Mouse (Mus musculus) neural tube, embryonic 12.5 days (tissue): Measurements from ENCODE around the gene P4ha3. TPM values are rescaled to one million over a fixed set of nuclear protein-coding genes. Genes with fewer than 3 reads are reported as not detected.

Experiments used
- ATAC-seq: fragments of 200-750 bp; cut with Nextera tagmentation; 2 replicates; pipeline ENCODE4 v1.8.0; 2017; ENCODE audit warnings: low read depth, mild to moderate bottlenecking, moderate TSS enrichment, moderate library complexity; ENCODE audit not compliant: low FRiP score
- H3K27ac ChIP-seq: fragments of 300-500 bp; sonication (generic); 2 replicates; pipeline ENCODE4 v1.5.1; 2016
- H3K27me3 ChIP-seq: fragments of 300-500 bp; sonication (generic); replicated peaks from 2 replicates; pipeline ENCODE4 v1.6.1; 2016; ENCODE audit warnings: mild to moderate bottlenecking
- H3K36me3 ChIP-seq: fragments of 300-500 bp; sonication (generic); 2 replicates; pipeline ENCODE4 v1.6.1; 2016; ENCODE audit warnings: mild to moderate bottlenecking
- H3K4me1 ChIP-seq: fragments of 300-500 bp; sonication (generic); 2 replicates; pipeline ENCODE4 v1.6.1; 2016
- H3K4me2 ChIP-seq: fragments of 300-500 bp; sonication (generic); replicated peaks from 2 replicates; pipeline ENCODE4 v1.6.1; 2016; ENCODE audit warnings: mild to moderate bottlenecking
- H3K4me3 ChIP-seq: fragments of 300-500 bp; sonication (generic); 2 replicates; pipeline ENCODE4 v1.5.1; 2016
- H3K9ac ChIP-seq: fragments of 300-500 bp; sonication (generic); 2 replicates; pipeline ENCODE4 v1.6.1; 2016; ENCODE audit warnings: mild to moderate bottlenecking
- H3K9me3 ChIP-seq: fragments of 300-500 bp; sonication (generic); 2 replicates; pipeline ENCODE4 v1.6.1; 2016; ENCODE audit warnings: mild to moderate bottlenecking
- WGBS: fragments of 180-500 bp; shearing (Covaris S2); methylation state at CpG from one replicate; pipeline ENCODE4 v1.1.7; 2016; 5-methylcytosine and 5-hydroxymethylcytosine counted together
- polyA plus RNA-seq: library from polyadenylated mRNA; unstranded; fragments of >200 nt; fragmentation: Nextera tagmentation; extraction: Ambion mirVana; gene quantifications from 2 replicates; pipeline ENCODE4 v1.2.1, GENCODE M21; 2016

Gene P4ha3
- polyA plus RNA-seq, 1 experiment from 2014 or later = 5.9 TPM

- Histone ChIP-seq H3K9me3 (no peaks in the 10 kb centered on the region), H3K9ac (no peak overlapping the region), H3K27ac (no peak overlapping the region), H3K4me1 (peaks cover 12% of the 10 kb centered on the region), H3K36me3 (no peaks in the 10 kb centered on the region), H3K4me3 (no peak overlapping the region), H3K27me3 (peaks cover 18% of the 10 kb centered on the region), H3K4me2 (no peak overlapping the region)
- WGBS = 29% methylated on average over 3 of the region's 3 CpGs
- no peak for ATAC-seq
Observed at GRCm38 (mm10) chr7:100281596-100281995, 3.7 kb upstream of the P4ha3 start.

DNA sequence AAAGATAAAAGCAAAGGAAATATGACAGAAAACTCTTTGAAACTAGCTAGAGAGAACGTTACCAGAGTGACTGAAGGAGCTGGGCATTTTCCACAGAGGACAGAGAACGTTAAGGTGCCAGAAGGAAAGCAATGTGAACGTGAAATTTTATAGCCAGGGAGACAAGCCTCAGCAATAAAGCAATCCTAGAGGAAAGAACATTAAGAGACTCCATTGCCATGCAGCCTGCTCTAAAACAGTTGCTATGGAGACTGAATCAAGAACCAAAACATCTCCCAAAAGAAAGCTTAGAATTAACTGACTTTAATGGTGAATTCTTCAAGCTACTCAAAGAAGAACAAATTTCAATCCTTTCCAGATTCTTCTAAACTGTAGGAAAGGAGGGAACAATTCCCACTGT is 2.0 kb upstream of the P4ha3 start:
- ATAC-seq = no peak
- Histone ChIP-seq H3K9me3 (no peaks in the 10 kb centered on the region), H3K36me3 (no peaks in the 10 kb centered on the region), H3K4me2 (no peak overlapping the region), H3K4me3 (no peak overlapping the region), H3K27me3 (peaks cover 18% of the 10 kb centered on the region), H3K9ac (no peak overlapping the region), H3K4me1 (peaks cover 20% of the 10 kb centered on the region), H3K27ac (no peak overlapping the region)
- 13% methylated on average over 3 of the region's 3 CpGs for WGBS

- Histone ChIP-seq H3K27ac (peak overlapping the region; percentile 63), H3K4me1 (peaks cover 29% of the 10 kb centered on the region), H3K9ac (no peak overlapping the region), H3K36me3 (no peaks in the 10 kb centered on the region), H3K9me3 (no peaks in the 10 kb centered on the region), H3K4me2 (peak overlapping the region; percentile 43), H3K4me3 (no peak overlapping the region), H3K27me3 (peaks cover 18% of the 10 kb centered on the region)
- peak; percentile 48; the same call in 1 of the 2 replicates for ATAC-seq
- whole genome bisulfite sequencing = 16% methylated on average over 7 of the region's 7 CpGs
Observed at GRCm38 (mm10) chr7:100287748-100288578, 2.6 kb downstream of the P4ha3 start.

GRCm38 (mm10) chr7:100288622-100289021 is 3.3 kb downstream of the P4ha3 start:
- Histone ChIP-seq H3K27me3 (peaks cover 18% of the 10 kb centered on the region), H3K4me2 (peak overlapping the region; percentile 43), H3K9ac (no peak overlapping the region), H3K4me3 (no peak overlapping the region), H3K4me1 (peaks cover 29% of the 10 kb centered on the region), H3K9me3 (no peaks in the 10 kb centered on the region), H3K27ac (peak overlapping the region; percentile 63), H3K36me3 (no peaks in the 10 kb centered on the region)
- 0 out of 2 replicates have a peak, but pooled peaks have one; percentile 18 for ATAC-seq
- WGBS = 31% methylated on average over 11 of the region's 11 CpGs

DNA sequence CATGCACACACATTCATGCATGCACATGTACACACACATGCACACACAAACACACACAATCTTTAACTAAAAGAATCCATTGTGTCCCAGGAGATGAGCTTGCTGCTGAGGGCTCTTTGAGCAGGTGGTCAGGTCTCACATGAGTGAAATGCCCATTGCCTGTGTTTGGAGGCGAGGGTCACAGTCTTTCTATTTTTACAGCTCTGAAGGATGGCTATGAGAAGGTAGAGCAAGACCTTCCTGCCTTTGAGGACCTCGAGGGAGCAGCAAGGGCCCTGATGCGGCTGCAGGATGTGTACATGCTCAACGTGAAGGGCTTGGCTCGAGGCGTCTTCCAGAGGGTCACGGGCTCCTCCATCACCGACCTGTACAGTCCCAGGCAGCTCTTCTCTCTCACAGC is 8.2 kb downstream of the P4ha3 start:
- H3K4me3 ChIP-seq = no peak overlapping the region
- H3K27me3 ChIP-seq = no peaks in the 10 kb centered on the region
- H3K4me1 ChIP-seq = peaks cover 6% of the 10 kb centered on the region
- no peak overlapping the region for H3K9ac ChIP-seq
- H3K4me2 ChIP-seq = no peak overlapping the region
- no peaks in the 10 kb centered on the region for H3K36me3 ChIP-seq
- WGBS = 89% methylated on average over 8 of the region's 8 CpGs
- H3K27ac ChIP-seq = no peak overlapping the region
- no peak for ATAC-seq
- no peaks in the 10 kb centered on the region for H3K9me3 ChIP-seq

DNA sequence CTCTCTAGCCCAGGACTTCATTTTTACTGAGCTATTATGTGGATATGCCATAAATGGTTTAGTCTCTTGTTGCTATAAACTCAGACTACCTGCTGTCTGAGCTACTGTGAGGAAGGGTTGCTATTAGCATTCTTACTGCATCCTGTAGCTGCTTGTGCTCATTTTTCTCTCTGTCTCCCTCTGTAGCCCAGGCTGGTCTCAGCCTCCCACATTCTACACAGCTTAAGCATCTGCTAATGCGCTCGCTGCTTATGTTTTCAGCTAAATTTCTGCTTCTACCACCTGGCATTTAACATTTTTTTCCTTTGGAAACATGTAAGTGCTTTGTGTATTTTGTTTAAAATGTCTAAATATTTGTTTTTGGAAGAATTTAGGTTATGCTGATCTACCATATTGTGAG is 10.4 kb downstream of the P4ha3 start:
- no peaks in the 10 kb centered on the region for H3K9me3 ChIP-seq
- no peak overlapping the region for H3K4me2 ChIP-seq
- no peaks in the 10 kb centered on the region for H3K36me3 ChIP-seq
- no peak for ATAC-seq
- WGBS = 90% methylated on average over 2 of the region's 2 CpGs
- H3K4me3 ChIP-seq = no peak overlapping the region
- H3K4me1 ChIP-seq = no peaks in the 10 kb centered on the region
- no peak overlapping the region for H3K9ac ChIP-seq
- H3K27ac ChIP-seq = no peak overlapping the region
- H3K27me3 ChIP-seq = no peaks in the 10 kb centered on the region

DNA sequence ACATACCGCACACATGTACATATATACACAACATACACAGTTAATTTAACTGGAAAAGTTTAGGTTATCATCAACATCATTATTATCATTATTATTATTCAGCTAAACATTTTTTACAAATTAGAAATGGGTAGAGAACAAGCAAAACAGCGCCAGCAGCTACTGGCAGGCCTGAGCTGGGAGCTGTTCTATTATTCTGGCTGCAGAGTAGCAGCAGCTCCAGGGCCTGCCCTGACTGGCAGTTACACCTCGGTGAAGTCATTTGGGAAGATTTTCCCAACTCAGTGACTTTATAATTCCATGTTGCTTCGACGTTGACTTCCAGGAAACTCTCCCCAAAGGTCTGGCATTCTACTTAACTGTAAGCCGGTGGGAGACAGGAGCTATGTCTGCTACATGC is 11.4 kb downstream of the P4ha3 start:
- no peak for ATAC-seq
- H3K27ac ChIP-seq = no peak overlapping the region
- 92% methylated on average over 6 of the region's 6 CpGs for WGBS
- H3K4me3 ChIP-seq = no peak overlapping the region
- no peak overlapping the region for H3K9ac ChIP-seq
- H3K4me1 ChIP-seq = no peaks in the 10 kb centered on the region
- H3K4me2 ChIP-seq = no peak overlapping the region
- H3K27me3 ChIP-seq = no peaks in the 10 kb centered on the region
- H3K9me3 ChIP-seq = no peaks in the 10 kb centered on the region
- no peaks in the 10 kb centered on the region for H3K36me3 ChIP-seq

GRCm38 (mm10) chr7:100298861-100299510 is 13.7 kb downstream of the P4ha3 start:
- H3K4me2 ChIP-seq = no peak overlapping the region
- H3K36me3 ChIP-seq = no peaks in the 10 kb centered on the region
- no peaks in the 10 kb centered on the region for H3K4me1 ChIP-seq
- no peaks in the 10 kb centered on the region for H3K27me3 ChIP-seq
- WGBS = 68% methylated on average over 14 of the region's 14 CpGs
- H3K9me3 ChIP-seq = no peaks in the 10 kb centered on the region
- H3K4me3 ChIP-seq = no peak overlapping the region
- no peak overlapping the region for H3K27ac ChIP-seq
- no peak overlapping the region for H3K9ac ChIP-seq
- ATAC-seq = no peak

- no peaks in the 10 kb centered on the region for H3K4me1 ChIP-seq
- ATAC-seq = no peak
- H3K27ac ChIP-seq = no peak overlapping the region
- no peaks in the 10 kb centered on the region for H3K27me3 ChIP-seq
- H3K9me3 ChIP-seq = no peaks in the 10 kb centered on the region
- no peak overlapping the region for H3K9ac ChIP-seq
- H3K36me3 ChIP-seq = no peaks in the 10 kb centered on the region
- no peak overlapping the region for H3K4me2 ChIP-seq
- WGBS = 77% methylated on average over 3 of the region's 3 CpGs
- H3K4me3 ChIP-seq = no peak overlapping the region
Observed at GRCm38 (mm10) chr7:100301390-100301789, 16.1 kb downstream of the P4ha3 start.

DNA sequence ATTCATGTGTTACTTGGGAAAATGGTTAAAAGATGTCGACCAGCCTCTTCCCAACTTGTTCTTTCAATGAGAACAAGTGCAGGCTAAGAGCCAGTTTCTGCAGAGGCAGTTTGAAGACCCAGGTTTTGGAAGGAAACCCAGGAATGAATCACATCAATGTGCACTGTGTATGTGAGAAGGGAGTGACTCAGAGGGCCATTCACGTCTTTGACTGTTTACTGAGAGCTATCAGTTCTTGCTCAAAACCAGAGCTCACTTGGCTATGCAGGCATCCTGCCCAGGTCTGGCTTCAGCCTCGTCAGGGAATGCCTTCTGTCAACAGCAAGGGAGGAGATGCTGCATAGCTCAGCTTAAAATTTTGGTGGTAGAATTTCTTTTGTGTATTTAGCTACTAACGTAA is 17.0 kb downstream of the P4ha3 start:
- H3K27me3 ChIP-seq = no peaks in the 10 kb centered on the region

GRCm38 (mm10) chr7:100305894-100306293 is 20.6 kb downstream of the P4ha3 start:
- 91% methylated on average over 9 of the region's 9 CpGs for WGBS

More for the DNA sequence above, 17.0 kb downstream of the P4ha3 start:
- no peak overlapping the region for H3K9ac ChIP-seq
- ATAC-seq = no peak
- no peak overlapping the region for H3K4me2 ChIP-seq
- H3K9me3 ChIP-seq = no peaks in the 10 kb centered on the region
- H3K27ac ChIP-seq = no peak overlapping the region
- no peak overlapping the region for H3K4me3 ChIP-seq
- no peaks in the 10 kb centered on the region for H3K36me3 ChIP-seq
- H3K4me1 ChIP-seq = no peaks in the 10 kb centered on the region
- 83% methylated on average over 4 of the region's 4 CpGs for WGBS

DNA sequence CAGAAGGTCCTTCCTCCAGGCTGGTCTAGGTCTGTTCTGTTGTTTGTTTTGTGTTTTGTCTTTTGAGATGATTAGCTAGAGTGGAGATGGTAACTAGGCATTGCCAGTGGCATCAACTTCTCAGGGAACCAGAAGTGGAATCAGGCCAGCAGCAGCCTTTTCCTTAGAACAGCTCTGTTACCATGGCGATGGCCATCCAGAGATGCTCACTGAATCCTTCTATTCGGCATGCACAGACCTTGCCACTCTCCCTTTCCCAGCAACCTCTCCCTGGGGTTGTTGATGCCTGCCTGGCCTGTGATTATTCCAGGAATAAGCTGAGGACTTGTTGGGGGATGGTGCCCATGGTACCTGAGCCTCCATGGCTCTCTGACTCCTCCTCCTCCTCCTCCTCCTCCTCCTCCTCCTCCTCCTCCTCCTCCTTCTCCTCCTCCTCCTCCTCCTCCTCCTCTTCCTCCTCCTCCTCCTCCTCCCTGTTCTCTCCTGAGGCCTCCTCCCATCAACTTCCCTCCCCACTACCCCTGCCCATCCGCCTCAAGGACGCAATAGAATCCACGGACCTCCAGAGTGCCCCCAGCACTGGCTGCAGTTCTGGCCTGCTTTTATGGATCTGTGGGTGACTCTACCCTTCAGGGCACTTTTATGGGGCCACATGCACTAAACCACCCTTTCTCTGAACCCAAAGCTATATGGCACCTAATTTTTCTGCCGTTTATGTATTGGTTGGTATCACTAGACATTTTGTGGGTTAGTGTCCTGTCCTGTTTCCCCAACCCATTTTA is 22.7 kb downstream of the P4ha3 start:
- no peak overlapping the region for H3K27ac ChIP-seq
- H3K27me3 ChIP-seq = no peaks in the 10 kb centered on the region
- 70% methylated on average over 6 of the region's 6 CpGs for WGBS
- H3K4me1 ChIP-seq = peaks cover 25% of the 10 kb centered on the region; the same call in 1 of the 2 replicates
- no peaks in the 10 kb centered on the region for H3K36me3 ChIP-seq
- no peak overlapping the region for H3K9ac ChIP-seq
- peak; percentile 82 for ATAC-seq
- H3K9me3 ChIP-seq = no peaks in the 10 kb centered on the region
- no peak overlapping the region for H3K4me3 ChIP-seq
- H3K4me2 ChIP-seq = no peak overlapping the region

More at GRCm38 (mm10) chr7:100305894-100306293, 20.6 kb downstream of the P4ha3 start:
- H3K4me2 ChIP-seq = no peak overlapping the region
- no peak overlapping the region for H3K4me3 ChIP-seq
- H3K9ac ChIP-seq = no peak overlapping the region
- H3K27me3 ChIP-seq = no peaks in the 10 kb centered on the region
- H3K9me3 ChIP-seq = no peaks in the 10 kb centered on the region
- peaks cover 25% of the 10 kb centered on the region; the same call in 1 of the 2 replicates for H3K4me1 ChIP-seq
- H3K36me3 ChIP-seq = no peaks in the 10 kb centered on the region
- H3K27ac ChIP-seq = no peak overlapping the region
- ATAC-seq = no peak
